Mouse (Mus musculus) stomach, postnatal 0 days (tissue): Measurements from ENCODE around the gene Elovl6.

Experiments
- CTCF ChIP-seq: IDR thresholded peaks from 2 replicates; pipeline ENCODE4 v1.5.1; 2016; ENCODE audit warnings: antibody characterized with exemption, low read depth, mild to moderate bottlenecking, moderate library complexity
- EP300 ChIP-seq: optimal IDR thresholded peaks from 2 replicates; pipeline ENCODE3; 2016; ENCODE audit warnings: antibody characterized with exemption

- no peak for TF ChIP-seq CTCF
- no peak for TF ChIP-seq EP300
These were observed 73.8 kb downstream of the Elovl6 start for GRCm38 (mm10) chr3:129605934-129606333.
